Comparison of ENCODE assay signal across 8 mouse cellular contexts in the genomic region with DNA sequence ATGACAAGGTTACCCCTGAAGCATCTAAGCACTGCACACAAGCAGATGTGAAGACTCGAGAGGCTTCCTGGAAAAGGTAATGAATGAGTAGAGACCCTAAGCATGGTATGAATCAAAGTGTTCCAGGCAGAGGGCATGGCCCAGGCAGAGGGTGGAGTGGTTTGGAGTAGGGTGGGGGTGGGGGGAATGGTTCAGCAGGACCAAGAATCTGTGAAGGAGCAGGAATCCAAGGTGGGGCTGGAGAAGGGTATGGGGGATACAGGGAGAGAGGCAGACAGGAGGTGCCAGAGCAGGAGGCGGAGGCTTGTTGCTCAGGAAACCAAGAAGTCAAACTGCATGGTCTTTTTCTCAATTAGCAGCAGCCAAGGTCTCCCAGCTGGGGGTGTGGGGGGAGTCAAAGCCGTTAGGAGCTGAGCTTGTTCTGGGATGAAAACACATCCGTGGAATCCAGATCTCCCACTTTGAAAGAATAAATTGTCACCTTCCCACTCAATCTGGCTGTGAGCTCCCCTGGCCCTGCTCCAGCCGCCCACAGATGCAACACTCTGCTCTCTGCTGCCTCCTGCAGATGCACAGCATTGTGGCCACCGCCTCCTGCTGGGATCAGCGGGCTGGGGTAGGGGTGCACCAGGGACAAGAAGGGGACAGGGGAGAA.
DNase-seq lines count a peak whose midpoint lies in the region; ATAC-seq lines count a peak whose summit lies in the region.

No protein-coding gene starts in this region.

- ATAC-seq in megakaryocyte, adult 5-6 weeks (ENCODE audit: poor library complexity, severe bottlenecking), result no peak

- DNase-seq in cerebellum, postnatal 10 days, result peak; percentile 48 to 55
- DNase-seq in cerebellum, adult 8-10 months, result no peak
- DNase-seq in ovary, postnatal 10 days (ENCODE audit: low spot score), result peak; percentile 2
- DNase-seq in ovary, postnatal 36 days (ENCODE audit: low spot score), result no peak
- peak; percentile 8 for DNase-seq in gonadal fat pad, adult 2 months (ENCODE audit: low read depth)
- DNase-seq in left cerebral cortex, adult 8-10 months (ENCODE audit: low spot score in 2 of 2), result peak; percentile 89 to 92
- peak; percentile 67 for DNase-seq in testis, postnatal 10 days (ENCODE audit: low spot score)

Comparison
In these comparisons a context has a peak if more than half of its experiments do, and no peak if none do; other contexts are left out.
1. DNase-seq: peak in cerebellum, postnatal 10 days (2 of 2), ovary, postnatal 10 days (single experiment), gonadal fat pad, adult 2 months (single experiment), left cerebral cortex, adult 8-10 months (2 of 2) and testis, postnatal 10 days (single experiment); none in cerebellum, adult 8-10 months (single experiment) and ovary, postnatal 36 days (single experiment).